Mouse (Mus musculus): ENCODE data around the gene Lsmem1. TPM values are rescaled to one million over a fixed set of nuclear protein-coding genes. Genes with fewer than 3 reads are reported as not detected.

The Lsmem1 gene
- polyA plus RNA-seq, 1 experiment from 2014 or later: 31.2 TPM

- H3K4me2 ChIP-seq: peak overlapping the region; percentile 79
- no peaks in the 10 kb centered on the region for H3K36me3 ChIP-seq
- no peaks in the 10 kb centered on the region for H3K9me3 ChIP-seq (replicated peaks)
- no peak overlapping the region for H3K4me3 ChIP-seq
- no peaks in the 10 kb centered on the region for H3K27me3 ChIP-seq
- H3K9ac ChIP-seq: no peak overlapping the region
- peaks cover 18% of the 10 kb centered on the region for H3K4me1 ChIP-seq (replicated peaks)
- 91% methylated on average over 9 of the region's 9 CpGs for WGBS
- H3K27ac ChIP-seq: no peak overlapping the region
- ATAC-seq (replicated peaks; ENCODE audit: insufficient number of reproducible peaks, insufficient read depth, low FRiP score, low read depth): no peak
These were observed 25.0 kb upstream of the Lsmem1 start for GRCm38 (mm10) chr12:40224171-40224880.

- Histone ChIP-seq H3K36me3 (no peaks in the 10 kb centered on the region), H3K4me1 (replicated peaks) (peaks cover 18% of the 10 kb centered on the region), H3K27me3 (no peaks in the 10 kb centered on the region), H3K27ac (peak overlapping the region; percentile 99), H3K4me3 (peak overlapping the region; percentile 92), H3K9me3 (replicated peaks) (no peaks in the 10 kb centered on the region), H3K9ac (peak overlapping the region; percentile 60), H3K4me2 (peak overlapping the region; percentile 79)
- 40% methylated on average over 10 of the region's 10 CpGs for WGBS
- no peak for ATAC-seq (replicated peaks; ENCODE audit: insufficient number of reproducible peaks, insufficient read depth, low FRiP score, low read depth)
These were observed 24.4 kb upstream of the Lsmem1 start for GRCm38 (mm10) chr12:40223676-40224075.

GRCm38 (mm10) chr12:40223082-40223619 is 23.9 kb upstream of the Lsmem1 start:
- Histone ChIP-seq H3K4me2 (peak overlapping the region; percentile 79), H3K27ac (peak overlapping the region; percentile 99), H3K27me3 (no peaks in the 10 kb centered on the region), H3K4me1 (replicated peaks) (peaks cover 18% of the 10 kb centered on the region), H3K9me3 (replicated peaks) (no peaks in the 10 kb centered on the region), H3K4me3 (peak overlapping the region; percentile 92), H3K9ac (peak overlapping the region; percentile 97), H3K36me3 (no peaks in the 10 kb centered on the region)
- ATAC-seq (replicated peaks; ENCODE audit: insufficient number of reproducible peaks, insufficient read depth, low FRiP score, low read depth): peak; percentile 98
- WGBS: under 1% methylated on average over 47 of the region's 47 CpGs

GRCm38 (mm10) chr12:40222251-40223081 is 23.2 kb upstream of the Lsmem1 start:
- peak overlapping the region; percentile 92 for H3K4me3 ChIP-seq
- peaks cover 18% of the 10 kb centered on the region for H3K4me1 ChIP-seq (replicated peaks)
- H3K27me3 ChIP-seq: no peaks in the 10 kb centered on the region
- peak overlapping the region; percentile 97 for H3K9ac ChIP-seq
- peak overlapping the region; percentile 79 for H3K4me2 ChIP-seq
- no peaks in the 10 kb centered on the region for H3K9me3 ChIP-seq (replicated peaks)
- H3K36me3 ChIP-seq: no peaks in the 10 kb centered on the region
- WGBS: under 1% methylated on average over 81 of the region's 81 CpGs
- H3K27ac ChIP-seq: peak overlapping the region; percentile 99
- peak; percentile 95 for ATAC-seq (replicated peaks; ENCODE audit: insufficient number of reproducible peaks, insufficient read depth, low FRiP score, low read depth)

- no peak for ATAC-seq (replicated peaks; ENCODE audit: insufficient number of reproducible peaks, insufficient read depth, low FRiP score, low read depth)
- Histone ChIP-seq H3K27ac (peak overlapping the region; percentile 99), H3K4me3 (peak overlapping the region; percentile 92), H3K4me2 (peak overlapping the region; percentile 79), H3K9ac (peak overlapping the region; percentile 86), H3K27me3 (no peaks in the 10 kb centered on the region), H3K4me1 (replicated peaks) (peaks cover 18% of the 10 kb centered on the region), H3K9me3 (replicated peaks) (no peaks in the 10 kb centered on the region), H3K36me3 (peaks cover 5% of the 10 kb centered on the region; the same call in 1 of the 2 replicates)
- WGBS: 6% methylated on average over 5 of the region's 5 CpGs
These were observed 22.3 kb upstream of the Lsmem1 start for GRCm38 (mm10) chr12:40221611-40222010.

GRCm38 (mm10) chr12:40220896-40221295 is 21.6 kb upstream of the Lsmem1 start:
- Histone ChIP-seq H3K4me3 (peak overlapping the region; percentile 92), H3K9me3 (replicated peaks) (no peaks in the 10 kb centered on the region), H3K27ac (peak overlapping the region; percentile 99), H3K4me1 (replicated peaks) (peaks cover 18% of the 10 kb centered on the region), H3K27me3 (no peaks in the 10 kb centered on the region), H3K36me3 (peaks cover 12% of the 10 kb centered on the region), H3K4me2 (peak overlapping the region; percentile 79), H3K9ac (peak overlapping the region; percentile 86)
- WGBS: 21% methylated on average over 3 of the region's 3 CpGs
- no peak for ATAC-seq (replicated peaks; ENCODE audit: insufficient number of reproducible peaks, insufficient read depth, low FRiP score, low read depth)

- H3K27ac ChIP-seq: peak overlapping the region; percentile 68
- H3K9me3 ChIP-seq (replicated peaks): no peaks in the 10 kb centered on the region
- H3K9ac ChIP-seq: peak overlapping the region; percentile 41
- peaks cover 18% of the 10 kb centered on the region for H3K4me1 ChIP-seq (replicated peaks)
- ATAC-seq (replicated peaks; ENCODE audit: insufficient number of reproducible peaks, insufficient read depth, low FRiP score, low read depth): no peak
- peak overlapping the region; percentile 79 for H3K4me2 ChIP-seq
- H3K27me3 ChIP-seq: no peaks in the 10 kb centered on the region
- peak overlapping the region; percentile 29 for H3K4me3 ChIP-seq
- peaks cover 20% of the 10 kb centered on the region for H3K36me3 ChIP-seq
- 18% methylated on average over 3 of the region's 3 CpGs for WGBS
These were observed 20.8 kb upstream of the Lsmem1 start for GRCm38 (mm10) chr12:40220001-40220570.

- H3K27me3 ChIP-seq: no peaks in the 10 kb centered on the region
- WGBS: 65% methylated on average over 2 of the region's 2 CpGs
- no peak overlapping the region for H3K9ac ChIP-seq
- H3K27ac ChIP-seq: no peak overlapping the region
- peaks cover 14% of the 10 kb centered on the region for H3K4me1 ChIP-seq (replicated peaks)
- no peak overlapping the region for H3K4me2 ChIP-seq
- peaks cover 36% of the 10 kb centered on the region for H3K36me3 ChIP-seq
- no peak for ATAC-seq (replicated peaks; ENCODE audit: insufficient number of reproducible peaks, insufficient read depth, low FRiP score, low read depth)
- no peaks in the 10 kb centered on the region for H3K9me3 ChIP-seq (replicated peaks)
- H3K4me3 ChIP-seq: no peak overlapping the region
These were observed 19.2 kb upstream of the Lsmem1 start for GRCm38 (mm10) chr12:40218430-40218945.

GRCm38 (mm10) chr12:40217776-40218175 is 18.5 kb upstream of the Lsmem1 start:
- WGBS: 91% methylated on average over 2 of the region's 2 CpGs

GRCm38 (mm10) chr12:40214888-40215876 is 15.9 kb upstream of the Lsmem1 start:
- Histone ChIP-seq H3K4me2 (no peak overlapping the region), H3K9ac (no peak overlapping the region), H3K27ac (no peak overlapping the region), H3K9me3 (replicated peaks) (no peaks in the 10 kb centered on the region), H3K27me3 (no peaks in the 10 kb centered on the region), H3K4me3 (no peak overlapping the region), H3K4me1 (replicated peaks) (peaks cover 3% of the 10 kb centered on the region), H3K36me3 (peaks cover 67% of the 10 kb centered on the region)
- no peak for ATAC-seq (replicated peaks; ENCODE audit: insufficient number of reproducible peaks, insufficient read depth, low FRiP score, low read depth)
- WGBS: 90% methylated on average over 15 of the region's 15 CpGs

More at GRCm38 (mm10) chr12:40217776-40218175, 18.5 kb upstream of the Lsmem1 start:
- Histone ChIP-seq H3K4me2 (no peak overlapping the region), H3K4me3 (no peak overlapping the region), H3K27me3 (no peaks in the 10 kb centered on the region), H3K27ac (no peak overlapping the region), H3K36me3 (peaks cover 43% of the 10 kb centered on the region), H3K4me1 (replicated peaks) (peaks cover 13% of the 10 kb centered on the region), H3K9me3 (replicated peaks) (no peaks in the 10 kb centered on the region), H3K9ac (no peak overlapping the region)
- no peak for ATAC-seq (replicated peaks; ENCODE audit: insufficient number of reproducible peaks, insufficient read depth, low FRiP score, low read depth)
